Mouse (Mus musculus) lung, postnatal 0 days (tissue): ENCODE results near the gene Sytl2. TPM values are rescaled to one million over a fixed set of nuclear protein-coding genes. Genes with fewer than 3 reads are reported as not detected.

Experiments
- ATAC-seq: fragments of 200-750 bp; cut with Nextera tagmentation; 2 replicates; pipeline ENCODE4 v1.8.0; 2017; ENCODE audit warnings: moderate library complexity
- DNase-seq: peaks from one replicate; pipeline ENCODE4 v3.0.0-alpha.2; 2016; ENCODE audit warnings: low spot score
- H3K27ac ChIP-seq: fragments of 300-500 bp; sonication (generic); 2 replicates; pipeline ENCODE4 v1.5.1; 2014; ENCODE audit warnings: antibody characterized with exemption, mild to moderate bottlenecking, low read length, mixed read lengths
- H3K27me3 ChIP-seq: fragments of 300-500 bp; sonication (generic); replicated peaks from 2 replicates; pipeline ENCODE4 v1.6.1; 2014; ENCODE audit warnings: low read length, mixed read lengths; ENCODE audit not compliant: insufficient read depth
- H3K36me3 ChIP-seq: fragments of 300-500 bp; sonication (generic); 2 replicates; pipeline ENCODE4 v1.6.1; 2014; ENCODE audit warnings: low read length, mixed read lengths; ENCODE audit not compliant: insufficient read depth
- H3K4me1 ChIP-seq: fragments of 300-500 bp; sonication (generic); 2 replicates; pipeline ENCODE4 v1.6.1; 2014; ENCODE audit warnings: antibody characterized with exemption, low read depth, low read length, mixed read lengths; ENCODE audit not compliant: insufficient read depth
- H3K4me2 ChIP-seq: fragments of 300-500 bp; sonication (generic); replicated peaks from 2 replicates; pipeline ENCODE4 v1.6.1; 2014; ENCODE audit warnings: low read depth, mild to moderate bottlenecking, low read length, moderate library complexity, mixed read lengths
- H3K4me3 ChIP-seq: fragments of 300-500 bp; sonication (generic); 2 replicates; pipeline ENCODE4 v1.5.1; 2014; ENCODE audit warnings: low read depth, low read length
- H3K9ac ChIP-seq: fragments of 300-500 bp; sonication (generic); replicated peaks from 2 replicates; pipeline ENCODE4 v1.6.1; 2014; ENCODE audit warnings: low read depth, mild to moderate bottlenecking
- H3K9me3 ChIP-seq: fragments of 300-500 bp; sonication (generic); 2 replicates; pipeline ENCODE4 v1.6.1; 2016; ENCODE audit warnings: low read length, mixed read lengths
- CTCF ChIP-seq: IDR thresholded peaks from 2 replicates; pipeline ENCODE4 v1.5.1; 2016; ENCODE audit warnings: antibody characterized with exemption, mild to moderate bottlenecking
- EP300 ChIP-seq: IDR thresholded peaks from 2 replicates; pipeline ENCODE4 v1.6.1; 2016; ENCODE audit warnings: antibody characterized with exemption, mild to moderate bottlenecking, control low read depth
- WGBS: fragments of 180-500 bp; shearing (Covaris S2); extraction: QIAGEN DNeasy Blood & Tissue Kit; methylation state at CpG from one replicate; pipeline ENCODE4 v1.1.7; 2014; 5-methylcytosine and 5-hydroxymethylcytosine counted together
- polyA plus RNA-seq: library from polyadenylated mRNA; unstranded; fragments of >200 nt; fragmentation: Nextera tagmentation; extraction: Ambion mirVana; gene quantifications from 2 replicates; pipeline ENCODE4 v1.2.1, GENCODE M21; 2015

Gene Sytl2
- polyA plus RNA-seq, result 7.4 and 8.0 TPM in 2 replicates

DNA sequence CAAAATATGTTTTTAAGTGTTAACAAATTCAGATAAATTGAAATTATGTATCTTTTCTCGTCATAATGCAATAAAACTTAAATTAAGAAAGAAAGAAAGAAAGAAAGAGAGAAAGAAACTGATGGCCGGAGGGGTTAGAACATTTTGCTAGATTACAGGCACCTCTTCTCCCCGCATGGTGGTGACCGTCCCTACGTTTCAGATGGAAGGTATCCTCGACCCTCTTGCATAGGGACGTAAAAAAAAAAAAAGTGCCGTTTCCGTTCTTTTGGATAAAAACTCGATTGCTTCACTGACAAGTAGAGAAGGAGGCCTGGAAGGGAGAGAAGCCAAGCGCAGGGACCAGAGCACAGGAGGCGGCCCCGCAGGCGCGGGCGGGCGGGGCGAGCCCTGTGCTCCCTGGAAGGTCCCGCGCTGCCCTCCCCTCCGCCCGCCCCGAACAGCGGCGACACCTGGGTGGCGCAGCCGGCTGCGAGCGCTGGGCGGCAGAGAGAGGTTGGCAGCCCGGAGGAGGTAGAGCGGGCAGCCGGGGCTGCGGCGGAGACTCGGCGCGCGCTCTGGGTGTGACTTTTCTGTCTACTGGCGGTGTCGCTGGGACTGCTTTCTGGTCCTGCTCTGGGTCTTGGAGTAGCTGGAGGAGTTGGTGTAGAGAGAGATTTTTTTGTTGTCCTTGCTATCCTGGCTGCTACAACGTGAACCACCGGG lies at the start of gene Sytl2:
Gene Sytl2, plus strand, starts transcription at position 311 of the 705 bp plus-strand sequence.
- Histone ChIP-seq H3K36me3 (no peaks in the 10 kb centered on the region), H3K27me3 (no peaks in the 10 kb centered on the region), H3K4me3 (peak within 1 kb of the TSS; percentile 53), H3K9ac (peak within 1 kb of the TSS; percentile 32), H3K4me1 (no peaks in the 10 kb centered on the region), H3K9me3 (no peaks in the 10 kb centered on the region), H3K27ac (no peak within 1 kb of the TSS), H3K4me2 (peak within 1 kb of the TSS; percentile 91)
- WGBS, result 1% methylated on average over 40 of the region's 43 CpGs
- ATAC-seq (peak; percentile 96), DNase-seq (peak; percentile 83)
- TF ChIP-seq CTCF (no peak; the same call in none of the 2 replicates), EP300 (no peak)

DNA sequence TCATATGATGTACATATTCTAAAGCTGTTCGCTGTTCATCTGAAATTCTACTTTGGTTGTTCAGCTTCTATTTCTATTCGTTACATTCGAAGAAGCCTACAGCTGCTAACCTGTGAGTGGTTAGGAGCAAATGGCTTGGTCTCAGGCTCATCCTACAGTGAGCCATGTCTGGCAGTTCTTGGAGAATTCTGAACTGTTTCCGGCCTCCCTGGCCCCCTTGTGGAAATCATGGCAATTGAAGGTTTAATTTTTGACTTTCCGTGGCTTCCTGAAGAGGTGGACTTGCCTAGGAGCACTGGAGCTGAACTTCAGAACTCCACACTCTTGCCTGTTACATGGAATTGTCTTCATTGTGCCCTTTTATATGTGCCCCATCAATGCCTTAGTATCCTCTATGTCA lies 49.1 kb upstream of the Sytl2 start:
- H3K4me1 ChIP-seq, result no peaks in the 10 kb centered on the region
- H3K36me3 ChIP-seq, result no peaks in the 10 kb centered on the region
- DNase-seq (no peak), ATAC-seq (no peak)
- no peak overlapping the region for H3K27ac ChIP-seq
- no peaks in the 10 kb centered on the region for H3K27me3 ChIP-seq
- H3K9ac ChIP-seq, result no peak overlapping the region
- no peaks in the 10 kb centered on the region for H3K9me3 ChIP-seq
- H3K4me3 ChIP-seq, result no peak overlapping the region
- 72% methylated on average over 5 of the region's 5 CpGs for WGBS
- H3K4me2 ChIP-seq, result no peak overlapping the region
- TF ChIP-seq CTCF, result peak; percentile 51
- TF ChIP-seq EP300, result no peak

DNA sequence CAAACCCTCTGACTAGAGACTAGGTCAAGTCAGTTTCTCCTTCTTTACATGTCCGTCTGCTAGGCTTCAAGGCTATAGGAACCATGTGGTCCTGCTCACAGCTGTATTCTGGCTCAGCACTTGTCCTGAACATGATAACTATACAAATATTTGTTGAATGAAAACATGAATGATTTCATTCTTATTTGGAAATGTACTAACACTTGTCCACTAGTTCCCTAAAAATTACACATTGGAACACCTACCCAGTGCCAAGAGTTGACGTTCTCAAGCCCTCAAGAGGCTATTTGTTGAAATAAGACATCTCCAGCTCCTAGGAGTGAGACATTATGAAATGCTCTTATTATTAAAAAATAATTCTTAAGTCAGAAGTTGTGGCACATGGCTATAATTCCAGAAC lies 43.4 kb upstream of the Sytl2 start:
- no peak overlapping the region for H3K4me2 ChIP-seq
- ATAC-seq (peak; percentile 96), DNase-seq (peak; percentile 91)
- H3K9ac ChIP-seq, result no peak overlapping the region
- no peaks in the 10 kb centered on the region for H3K27me3 ChIP-seq
- TF ChIP-seq CTCF (no peak), EP300 (peak; percentile 92)
- H3K9me3 ChIP-seq, result no peaks in the 10 kb centered on the region
- WGBS, result 48% methylated on average over 2 of the region's 2 CpGs
- H3K4me3 ChIP-seq, result no peak overlapping the region
- H3K27ac ChIP-seq, result peak overlapping the region; percentile 15; the same call in 1 of the 2 replicates
- no peaks in the 10 kb centered on the region for H3K36me3 ChIP-seq
- H3K4me1 ChIP-seq, result no peaks in the 10 kb centered on the region

DNA sequence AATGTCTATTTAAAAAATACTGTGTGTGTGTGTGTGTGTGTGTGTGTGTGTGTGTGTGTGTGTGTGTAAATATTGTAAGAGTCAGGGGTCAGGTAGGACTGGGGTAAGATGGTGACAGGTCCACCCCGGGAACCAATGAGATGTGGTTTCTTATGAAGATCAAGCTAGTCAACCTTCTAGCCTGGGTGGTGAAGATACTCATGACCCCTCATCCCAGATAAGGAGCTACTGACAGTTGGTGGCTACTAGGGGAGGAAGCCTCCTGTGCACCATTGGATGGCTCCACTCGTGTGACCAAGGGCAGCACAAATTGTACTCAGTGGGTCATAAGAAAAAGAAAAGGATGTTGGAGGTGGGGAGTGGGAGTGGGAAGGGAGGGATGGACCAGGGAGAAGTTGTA lies 42.2 kb upstream of the Sytl2 start:
- ATAC-seq (no peak), DNase-seq (no peak)
- TF ChIP-seq EP300 (no peak), CTCF (no peak)
- Histone ChIP-seq H3K9ac (no peak overlapping the region), H3K4me3 (no peak overlapping the region), H3K4me2 (no peak overlapping the region), H3K36me3 (no peaks in the 10 kb centered on the region), H3K27ac (no peak overlapping the region), H3K27me3 (no peaks in the 10 kb centered on the region), H3K9me3 (no peaks in the 10 kb centered on the region), H3K4me1 (no peaks in the 10 kb centered on the region)
- 78% methylated on average over 2 of the region's 2 CpGs for WGBS

DNA sequence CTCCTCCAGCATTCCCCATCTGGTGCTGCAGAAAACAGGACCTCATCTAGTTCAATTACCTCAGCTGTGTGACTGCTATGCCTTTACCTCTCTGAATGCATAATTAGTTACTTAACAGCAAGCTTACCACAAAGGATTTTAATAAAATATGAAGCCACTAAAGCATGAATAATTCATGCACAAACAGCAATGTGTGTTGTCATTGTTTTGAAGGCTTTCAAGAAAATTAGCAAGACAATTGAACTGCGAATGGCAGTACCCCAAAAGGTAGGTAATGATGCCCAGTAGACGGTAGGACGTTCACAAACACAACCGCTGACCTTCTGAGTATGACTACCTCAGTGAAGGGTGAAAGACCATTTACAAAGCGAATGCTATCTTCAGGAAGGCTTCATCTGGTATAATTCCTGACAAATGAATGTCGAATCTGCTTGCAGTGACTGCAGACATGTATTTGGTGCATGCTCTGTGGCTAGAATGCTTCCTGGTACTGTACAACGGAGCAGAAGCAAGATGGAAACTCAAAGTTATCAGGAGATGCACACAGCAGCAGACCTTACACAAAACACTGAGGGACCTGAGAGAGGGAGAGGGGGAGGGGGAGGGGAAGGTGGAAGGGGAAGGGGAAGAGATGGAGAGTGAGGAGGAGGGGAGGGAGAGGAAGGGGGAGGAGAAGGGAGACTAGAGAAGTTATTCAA lies 40.0 kb upstream of the Sytl2 start:
- no peak for DNase-seq
- Histone ChIP-seq H3K4me1 (no peaks in the 10 kb centered on the region), H3K27ac (no peak overlapping the region), H3K4me3 (no peak overlapping the region), H3K9ac (no peak overlapping the region), H3K4me2 (no peak overlapping the region), H3K27me3 (no peaks in the 10 kb centered on the region), H3K36me3 (no peaks in the 10 kb centered on the region), H3K9me3 (no peaks in the 10 kb centered on the region)
- WGBS, result 40% methylated on average over 7 of the region's 7 CpGs
- TF ChIP-seq EP300 (no peak), CTCF (no peak)
- no peak for ATAC-seq

DNA sequence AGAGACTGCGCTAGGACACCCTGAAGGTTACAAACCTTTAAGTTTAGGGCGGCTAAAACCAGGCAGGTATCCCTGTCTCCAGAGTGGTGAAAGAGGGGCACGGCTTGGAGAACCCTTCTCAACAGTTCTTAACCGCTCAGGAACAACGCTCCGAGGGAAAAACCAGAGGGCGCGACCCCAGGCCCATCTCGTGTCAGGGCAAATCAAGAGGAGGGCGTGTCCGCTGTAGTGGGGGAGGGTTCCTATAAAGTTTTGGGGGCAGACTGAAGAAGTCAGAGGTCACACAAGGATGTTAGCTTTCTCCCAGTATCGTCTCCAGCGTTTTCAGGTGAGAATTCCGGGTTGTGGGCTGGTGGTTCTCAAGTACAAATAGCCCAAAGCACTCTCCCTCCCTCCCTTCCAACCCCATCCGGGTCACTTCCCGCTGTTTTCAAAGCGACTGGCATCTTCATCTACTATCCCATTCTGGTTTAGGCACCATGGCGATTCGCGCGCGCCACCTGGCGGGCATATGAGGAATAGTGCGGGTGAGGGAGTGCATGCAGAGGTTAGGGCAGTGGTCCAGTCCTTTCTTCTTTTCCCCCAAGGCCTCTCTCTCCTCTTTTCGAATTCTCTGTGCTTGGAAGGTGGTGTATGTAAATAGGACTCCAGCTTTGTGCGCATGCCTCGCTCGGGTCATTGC lies 36.6 kb upstream of the Sytl2 start, which contains the start of gene Ccdc83:
Gene Ccdc83, minus strand, starts transcription at position 489 of the 682 bp plus-strand sequence.
- WGBS, result 6% methylated on average over 28 of the region's 28 CpGs
- Histone ChIP-seq H3K4me3 (no peak within 1 kb of the TSS), H3K9me3 (no peaks in the 10 kb centered on the region), H3K4me2 (peak within 1 kb of the TSS; percentile 45), H3K27ac (no peak within 1 kb of the TSS), H3K4me1 (no peaks in the 10 kb centered on the region), H3K9ac (no peak within 1 kb of the TSS), H3K27me3 (no peaks in the 10 kb centered on the region), H3K36me3 (no peaks in the 10 kb centered on the region)
- peak; percentile 92 for ATAC-seq
- peak; percentile 99 for TF ChIP-seq CTCF
- TF ChIP-seq EP300, result no peak
- DNase-seq, result peak; percentile 87
